Mouse (Mus musculus) embryo, embryonic 10.5 days (tissue): ENCODE data around the gene Lrrc7.

ENCODE experiments used
- DNase-seq: peaks from one replicate; pipeline ENCODE4 v3.0.0-alpha.2; 2015; ENCODE audit warnings: low spot score

Gene Lrrc7

DNA sequence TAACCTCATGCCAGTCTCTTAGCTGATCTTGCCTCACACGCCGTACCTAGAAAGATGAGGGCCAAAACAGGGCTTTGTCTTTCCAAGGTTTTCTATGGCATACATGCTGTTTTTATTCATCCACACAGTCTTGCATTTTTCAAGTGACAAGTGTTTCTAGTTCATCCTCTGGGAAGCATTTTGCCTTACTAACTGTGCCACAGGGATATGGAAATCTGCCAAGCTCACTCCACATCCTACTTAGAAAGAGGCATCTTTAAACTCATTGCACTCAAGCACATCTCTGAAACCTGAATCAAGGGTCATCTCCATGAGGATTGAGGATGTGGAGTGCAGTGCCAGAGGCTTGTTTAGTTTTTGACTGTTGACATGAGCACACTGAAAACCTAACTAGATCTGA lies 199.9 kb downstream of the Lrrc7 start:
- DNase-seq = no peak

DNA sequence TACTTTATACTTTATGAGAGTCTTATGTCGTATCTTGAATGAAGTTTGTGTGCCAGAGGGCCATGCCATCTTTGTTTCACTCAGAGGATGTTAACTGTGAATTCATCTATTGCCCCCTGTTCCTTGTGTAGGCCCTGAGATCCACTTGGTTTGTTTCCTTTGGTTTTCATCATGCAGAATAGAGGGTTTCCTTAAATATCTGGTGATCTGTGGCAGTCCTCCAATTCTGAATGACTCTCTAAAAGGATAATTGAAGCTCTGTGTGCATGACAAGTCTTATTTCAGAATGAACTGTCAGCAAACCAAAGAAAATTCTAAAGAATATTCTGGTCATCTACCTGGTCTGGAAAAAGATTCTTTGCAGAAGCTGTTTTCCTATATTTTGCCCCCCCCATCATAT lies 205.3 kb downstream of the Lrrc7 start:
- no peak for DNase-seq

DNA sequence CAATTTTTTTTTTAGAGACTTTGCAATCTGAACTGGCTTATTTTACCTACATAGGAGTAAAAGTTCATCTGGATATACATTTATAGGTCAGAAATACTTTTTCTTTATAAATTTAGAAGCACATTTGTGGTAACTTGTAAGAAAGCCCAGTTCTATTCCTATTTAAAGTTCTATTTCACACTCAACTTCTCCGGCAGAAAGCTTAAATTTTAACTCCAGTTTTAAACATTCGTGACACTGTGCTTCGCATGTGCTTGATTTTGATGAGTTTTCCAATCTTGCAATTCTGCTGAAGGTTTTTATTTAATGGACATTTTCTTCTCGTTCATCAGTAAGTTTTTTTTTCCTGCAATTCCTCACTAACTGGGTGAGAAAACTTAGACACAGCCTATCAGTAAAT lies 205.8 kb downstream of the Lrrc7 start:
- DNase-seq = no peak

DNA sequence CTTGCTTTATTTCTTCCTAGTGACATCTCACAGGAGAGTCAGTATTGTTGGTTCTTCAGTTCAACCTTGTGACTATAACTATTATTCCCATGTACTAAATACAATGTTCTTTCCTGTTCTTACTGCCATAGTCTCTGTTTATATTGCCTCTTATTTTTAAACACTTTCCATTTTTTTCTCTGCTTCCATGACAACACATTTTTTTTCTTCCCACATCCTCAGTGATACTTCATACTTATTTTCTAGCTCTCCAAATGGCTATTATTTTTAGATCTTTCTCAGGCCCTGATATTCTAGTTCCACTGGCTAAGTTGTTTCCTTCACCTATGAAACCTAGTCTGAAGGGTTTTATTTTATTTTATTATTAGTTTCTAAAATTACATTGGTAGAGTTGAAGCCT lies 221.2 kb downstream of the Lrrc7 start:
- no peak for DNase-seq

DNA sequence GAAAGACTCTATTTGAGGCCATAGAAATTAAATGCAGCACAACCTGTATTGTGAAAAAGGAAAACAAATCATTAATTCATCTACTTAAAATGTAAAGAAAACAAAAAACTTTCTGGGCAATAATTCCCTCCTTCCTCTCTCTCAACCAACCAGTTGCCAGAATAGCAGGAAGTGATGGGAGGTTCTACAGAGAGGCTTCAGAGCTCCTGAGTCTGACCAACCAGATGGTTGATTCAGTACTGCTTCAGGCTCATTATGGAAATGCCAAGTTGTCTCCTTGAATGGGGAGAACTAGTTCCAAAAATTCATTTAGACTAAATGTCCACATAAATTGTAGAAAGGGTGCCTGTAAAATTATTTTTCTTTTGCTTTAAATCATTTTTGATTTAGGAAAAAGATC lies 231.9 kb downstream of the Lrrc7 start:
- DNase-seq = no peak

DNA sequence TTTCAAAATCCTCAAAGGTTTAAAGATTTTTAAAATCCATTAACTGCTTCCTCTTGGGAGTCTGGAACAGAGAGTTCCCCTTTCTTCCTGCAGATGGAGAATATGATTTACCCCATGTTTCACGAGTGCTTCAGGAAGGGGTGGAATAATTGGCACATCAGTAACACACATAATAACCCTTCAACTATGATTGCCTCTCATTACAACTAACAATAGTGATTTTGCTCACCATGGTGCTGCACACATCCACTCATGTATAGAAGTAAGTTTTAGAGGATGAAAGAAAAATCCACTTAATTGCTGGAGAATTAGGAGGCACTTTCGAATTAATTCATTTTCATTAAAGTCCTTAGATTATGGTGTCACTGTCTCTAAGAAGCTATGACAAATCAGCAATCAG lies 251.6 kb downstream of the Lrrc7 start:
- no peak for DNase-seq

DNA sequence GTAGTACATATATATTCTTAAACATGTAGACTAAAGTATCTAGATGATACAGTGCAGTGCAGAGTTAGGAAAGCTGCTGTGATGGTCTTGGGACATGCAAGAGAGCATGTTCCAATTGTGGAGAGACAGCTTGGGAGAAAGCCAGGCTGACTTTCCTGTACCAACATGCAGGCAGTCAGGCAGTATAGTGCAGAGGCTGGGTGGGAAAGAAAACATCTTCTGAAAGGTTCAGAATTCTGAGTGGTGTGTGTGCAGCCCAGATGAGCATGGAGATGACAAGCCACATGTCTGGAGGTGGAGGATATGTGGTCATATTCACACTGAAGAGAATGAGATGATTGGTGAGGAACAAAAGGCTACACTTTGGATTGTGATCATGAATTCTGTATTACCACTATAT lies 254.6 kb downstream of the Lrrc7 start:
- DNase-seq = no peak

DNA sequence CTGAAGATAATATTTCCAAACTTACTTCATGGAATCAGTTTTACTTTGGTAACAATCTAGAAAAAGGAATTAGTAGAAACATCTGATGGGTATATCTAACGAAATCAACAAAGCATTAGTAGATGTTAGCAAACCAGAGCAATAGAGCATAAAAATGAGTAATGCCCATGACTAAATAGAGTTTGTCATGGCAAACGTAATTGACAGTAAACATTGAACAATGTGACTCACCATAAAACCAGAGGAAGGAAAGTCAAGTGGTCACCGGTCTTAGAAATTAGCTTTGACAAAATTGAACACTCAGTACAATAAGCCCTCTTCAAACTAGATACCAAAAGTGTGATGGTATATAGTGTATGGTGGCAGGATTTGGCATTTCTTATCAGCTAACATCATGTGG lies 263.3 kb downstream of the Lrrc7 start:
- DNase-seq = no peak

DNA sequence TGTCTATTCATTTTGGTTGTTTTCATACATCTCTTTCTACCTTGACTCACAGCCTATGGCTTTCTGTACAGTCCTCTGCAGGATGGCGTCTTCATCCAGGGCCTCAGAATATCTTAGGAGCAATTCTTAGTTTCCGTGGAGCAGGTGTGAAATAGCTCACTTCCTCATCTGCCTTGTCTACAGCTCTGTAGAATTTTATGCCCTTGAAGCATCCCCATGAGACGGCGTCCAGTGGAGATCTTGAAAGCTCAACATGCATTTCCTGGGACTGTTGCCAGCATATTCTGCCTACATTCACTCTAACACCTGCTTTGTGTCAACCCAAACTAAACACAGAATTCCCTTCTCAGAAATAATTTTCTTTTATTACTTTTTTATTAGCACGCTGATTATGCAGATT lies 267.0 kb downstream of the Lrrc7 start:
- no peak for DNase-seq

DNA sequence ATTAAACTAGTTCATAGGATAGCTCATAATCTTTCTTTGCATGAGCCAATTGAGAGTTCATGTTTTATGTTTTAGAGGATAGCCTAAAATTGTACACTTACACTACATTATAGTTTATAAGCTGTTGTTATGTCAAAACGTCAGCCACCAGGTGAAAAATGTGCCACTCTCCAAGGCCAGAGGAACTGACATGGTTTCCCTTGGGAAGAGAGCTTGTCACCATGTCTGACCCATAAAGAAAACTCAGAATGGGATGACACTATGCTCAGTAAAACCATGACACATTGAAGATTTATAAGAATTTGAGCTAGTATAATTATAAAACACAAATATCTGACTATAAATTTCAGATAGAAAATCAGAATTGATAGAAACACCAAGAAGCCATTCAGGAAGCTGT lies 277.6 kb downstream of the Lrrc7 start:
- DNase-seq = no peak

DNA sequence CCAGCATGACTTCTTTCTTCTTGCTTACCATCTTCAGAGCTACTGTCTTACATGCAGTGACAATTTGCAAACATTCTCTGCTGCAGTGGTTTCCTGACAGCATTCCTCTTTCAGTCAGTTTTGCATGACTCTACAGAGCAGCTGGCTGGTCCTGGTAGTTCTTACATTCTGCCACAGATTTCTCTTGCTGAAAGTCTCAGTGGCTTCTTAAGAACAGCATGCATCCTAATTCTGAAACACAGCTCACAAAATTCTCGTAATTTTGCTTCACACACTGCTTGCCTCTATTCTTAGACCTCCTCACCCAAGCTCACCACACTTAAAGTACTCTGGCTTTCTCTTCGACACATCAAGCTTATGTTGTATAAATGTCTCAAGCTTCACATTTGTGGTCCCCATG lies 283.4 kb downstream of the Lrrc7 start:
- no peak for DNase-seq

DNA sequence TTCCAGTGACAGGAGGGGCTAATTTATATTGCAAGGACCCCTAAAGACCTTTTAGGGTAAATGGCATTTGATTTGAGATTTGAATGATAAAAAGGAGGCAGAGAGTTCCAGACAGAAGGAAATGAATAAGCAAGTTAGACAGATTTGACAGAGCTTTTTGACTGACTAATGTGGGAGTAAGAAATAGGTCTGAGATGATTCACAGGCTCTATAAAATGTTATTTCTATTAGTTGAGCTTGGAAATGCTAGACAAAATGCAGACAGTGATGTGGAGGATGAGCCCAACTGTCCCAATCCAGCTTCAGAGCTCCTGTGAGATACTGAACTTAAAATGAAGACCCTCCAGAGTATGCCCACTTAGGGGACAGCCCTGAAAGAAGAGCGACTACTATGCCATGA lies 289.3 kb downstream of the Lrrc7 start:
- no peak for DNase-seq

DNA sequence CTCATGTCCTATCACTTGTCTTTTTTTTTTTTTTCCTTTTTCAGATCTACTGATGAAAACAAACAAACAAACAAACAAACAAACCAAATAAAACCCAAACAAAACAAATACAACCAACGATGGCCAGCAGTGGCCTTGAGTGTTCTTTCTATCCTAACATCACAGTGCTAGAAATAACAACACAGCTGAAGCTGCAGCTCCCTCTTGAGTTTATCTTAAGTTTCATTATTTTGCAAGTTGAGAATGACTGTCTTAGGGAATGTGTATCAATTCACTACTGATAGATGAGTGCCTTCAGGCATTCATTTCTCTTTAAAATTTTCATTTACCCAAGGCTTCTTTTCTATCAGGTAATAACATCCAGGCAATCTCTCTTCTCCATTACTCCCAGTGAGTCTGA lies 291.1 kb downstream of the Lrrc7 start:
- no peak for DNase-seq

DNA sequence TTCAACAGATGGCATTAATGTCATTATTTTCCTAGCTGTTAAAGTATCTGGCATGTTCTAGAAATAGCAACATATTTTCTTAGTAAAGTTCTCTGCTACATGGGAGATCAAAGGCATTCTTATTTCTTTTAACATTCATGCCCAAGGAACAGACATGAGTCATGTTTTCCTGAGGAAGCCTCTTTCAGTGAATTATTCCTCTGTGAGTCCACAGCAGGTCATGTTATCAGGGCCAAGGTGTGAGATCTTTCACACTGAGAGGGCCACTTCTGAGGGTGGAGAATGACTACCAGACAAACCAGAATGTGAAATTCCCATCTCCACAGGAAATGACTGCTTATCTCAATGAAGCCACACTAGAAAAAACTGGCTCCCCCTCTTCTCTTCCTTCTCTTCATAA lies 309.4 kb downstream of the Lrrc7 start:
- DNase-seq = no peak

DNA sequence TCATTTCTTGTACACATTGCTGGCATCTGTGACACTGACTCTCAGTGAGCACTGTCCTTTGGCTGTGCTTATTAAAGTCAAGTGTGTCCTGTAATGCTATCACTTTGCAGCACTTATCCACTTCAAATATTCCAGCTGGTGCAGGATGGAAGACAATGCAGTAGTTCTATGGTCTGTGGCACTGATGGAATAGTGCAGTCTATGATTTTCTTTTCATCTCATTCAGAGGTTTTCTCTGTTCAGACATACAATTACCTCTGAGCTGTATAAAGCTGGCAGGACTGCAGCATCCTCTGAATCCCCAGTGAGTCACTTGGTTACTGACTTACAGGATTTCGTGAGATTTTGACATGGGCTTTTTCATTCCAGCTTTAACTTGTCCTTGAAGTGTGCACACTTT lies 314.3 kb downstream of the Lrrc7 start:
- no peak for DNase-seq

DNA sequence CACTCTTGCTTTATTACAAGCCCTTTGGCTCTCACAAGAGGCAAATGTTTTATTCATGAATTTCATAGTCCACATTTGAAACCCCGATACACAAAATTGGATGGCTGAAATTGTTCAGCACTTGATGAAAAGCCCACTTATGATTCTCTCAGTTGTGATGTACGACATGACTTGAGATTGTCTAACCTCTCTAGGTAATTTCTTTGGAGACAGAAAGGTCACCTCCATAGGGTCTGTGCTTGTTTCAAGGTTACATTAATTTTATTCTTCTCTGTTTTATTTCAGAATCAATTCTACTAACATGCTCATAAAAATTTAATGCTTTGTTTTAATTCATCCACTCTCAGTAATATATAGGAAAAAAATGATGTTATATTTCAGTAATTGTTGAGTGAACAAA lies 351.4 kb downstream of the Lrrc7 start:
- no peak for DNase-seq

DNA sequence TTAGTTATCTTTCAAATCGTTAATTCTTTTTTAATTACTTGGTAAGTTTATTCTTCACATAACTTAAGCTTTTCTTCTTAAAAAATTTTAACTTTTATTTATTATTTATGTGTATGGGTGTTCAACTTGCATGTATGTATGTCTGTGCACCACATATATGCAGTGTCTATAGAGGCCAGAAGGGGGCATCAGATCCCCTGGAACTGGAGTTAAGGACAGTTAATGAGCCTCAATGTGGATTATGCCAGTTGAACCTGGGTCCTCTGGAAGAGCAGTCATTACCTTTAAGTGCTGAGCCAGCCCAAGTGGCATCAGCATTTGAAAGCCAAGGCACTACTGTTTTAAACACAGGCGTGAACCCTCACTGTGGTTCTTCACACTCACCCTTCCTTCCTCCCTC lies 352.0 kb downstream of the Lrrc7 start:
- DNase-seq = peak; percentile 76

DNA sequence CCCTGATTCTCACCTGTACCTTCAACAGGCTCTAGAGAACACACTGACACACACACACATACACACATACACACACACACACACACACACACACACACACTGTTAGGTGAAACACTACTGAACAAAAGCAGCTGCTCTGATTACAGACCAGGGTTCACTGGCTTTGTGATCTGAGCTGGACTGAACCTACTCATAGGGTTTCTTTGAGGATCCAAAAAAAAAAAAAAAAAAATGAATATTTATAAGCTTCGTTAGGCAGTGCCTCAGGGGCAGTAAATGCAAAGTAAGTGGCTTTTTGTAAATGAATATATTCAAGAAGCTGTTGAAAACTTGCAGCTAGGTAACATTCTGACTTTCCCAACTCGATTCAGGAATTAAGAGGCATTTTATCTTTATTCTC lies 354.2 kb downstream of the Lrrc7 start:
- no peak for DNase-seq

DNA sequence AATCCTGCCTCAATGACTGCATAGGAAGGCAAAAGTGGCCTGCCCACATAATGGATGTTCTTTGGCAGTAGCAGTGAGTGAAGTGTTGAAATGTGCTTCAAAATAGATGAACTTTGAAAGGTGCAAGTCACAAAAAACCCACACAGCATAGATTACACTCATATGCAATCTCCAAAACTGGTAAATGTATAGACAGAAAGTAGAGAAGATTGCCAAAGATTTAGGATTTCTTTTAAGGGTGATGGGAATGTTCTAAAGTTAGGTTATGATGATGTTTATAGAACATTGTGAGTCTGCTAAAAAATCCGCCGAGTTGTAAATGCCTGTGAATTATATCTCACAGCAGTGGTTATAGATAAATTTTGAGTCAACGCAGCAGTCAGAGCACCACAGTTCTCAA lies 359.2 kb downstream of the Lrrc7 start:
- no peak for DNase-seq

DNA sequence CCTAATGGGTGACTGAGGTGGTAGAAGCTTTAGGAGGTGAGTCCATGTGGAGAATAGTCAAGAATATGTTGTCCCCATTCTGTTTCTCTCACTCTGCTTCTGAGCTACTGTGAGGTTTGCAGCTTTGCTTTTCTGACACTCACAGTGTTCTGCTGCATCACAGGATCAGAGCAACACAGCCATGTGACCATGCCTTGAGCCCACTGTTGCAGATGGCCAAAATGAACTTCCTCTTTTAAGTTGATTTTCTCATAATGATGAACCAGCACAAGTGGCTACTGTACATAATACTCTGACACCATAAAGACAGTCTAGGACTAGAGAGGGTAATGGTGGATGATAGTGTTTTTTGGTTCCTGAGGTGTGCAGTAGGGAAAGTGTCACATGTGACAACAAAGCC lies 366.6 kb downstream of the Lrrc7 start:
- DNase-seq = no peak

DNA sequence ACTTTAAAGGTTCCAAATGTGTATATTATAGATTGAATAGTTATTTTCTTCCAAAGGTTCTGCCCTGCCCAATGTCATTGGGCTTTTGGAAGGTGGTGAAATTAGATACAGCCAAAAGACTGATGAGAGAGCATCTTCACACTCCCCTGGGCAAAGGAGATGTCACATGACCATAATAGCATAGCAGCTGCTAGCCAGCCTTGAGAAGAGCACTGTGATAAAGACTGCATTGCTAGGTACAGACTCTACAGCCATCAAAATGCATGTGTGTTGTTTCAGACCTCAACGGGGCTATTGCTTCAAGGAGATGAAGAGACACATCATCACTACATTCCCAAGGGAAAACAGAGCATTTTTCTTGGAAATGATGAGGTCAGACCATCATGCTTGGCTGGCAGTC lies 368.8 kb downstream of the Lrrc7 start:
- no peak for DNase-seq

DNA sequence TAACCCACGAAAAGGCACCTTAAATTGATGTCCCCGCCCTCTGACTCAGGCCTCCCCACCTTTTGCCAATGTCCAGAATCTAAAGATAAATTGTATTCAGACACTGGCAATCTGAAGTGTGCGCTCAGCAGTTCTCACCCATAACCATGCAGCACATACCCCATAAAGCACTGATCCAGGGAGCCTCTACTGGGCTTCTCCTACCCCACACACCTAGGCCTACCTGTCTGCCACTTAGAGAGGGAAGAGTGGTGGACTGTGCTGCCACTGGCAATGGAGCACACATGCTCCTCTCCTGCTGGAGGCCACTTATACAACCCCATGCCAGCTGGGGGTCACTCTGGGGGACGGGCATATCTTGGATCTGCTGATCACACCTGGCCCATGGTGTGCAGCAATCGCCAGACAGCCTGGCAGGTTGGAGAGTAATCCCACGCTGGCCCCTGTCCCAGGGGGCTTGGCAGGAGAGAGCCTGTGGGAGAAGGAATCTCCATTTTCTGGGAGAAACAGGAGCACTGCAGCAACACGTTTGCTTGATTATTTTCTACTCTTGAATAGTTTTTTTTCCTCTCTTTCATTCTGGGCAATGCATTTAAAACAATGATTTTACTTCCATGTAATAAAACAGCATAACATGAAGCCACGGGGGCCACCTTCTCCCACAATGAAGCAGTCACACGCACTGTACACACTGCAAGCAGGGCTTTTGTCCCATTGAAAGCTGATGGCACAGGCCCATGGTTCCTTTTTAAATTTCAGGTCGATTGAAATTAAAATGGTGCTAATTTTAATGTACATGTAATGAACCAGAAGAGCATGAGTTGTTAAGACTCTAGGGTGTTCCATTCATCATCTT lies 386.9 kb downstream of the Lrrc7 start:
- DNase-seq = no peak

DNA sequence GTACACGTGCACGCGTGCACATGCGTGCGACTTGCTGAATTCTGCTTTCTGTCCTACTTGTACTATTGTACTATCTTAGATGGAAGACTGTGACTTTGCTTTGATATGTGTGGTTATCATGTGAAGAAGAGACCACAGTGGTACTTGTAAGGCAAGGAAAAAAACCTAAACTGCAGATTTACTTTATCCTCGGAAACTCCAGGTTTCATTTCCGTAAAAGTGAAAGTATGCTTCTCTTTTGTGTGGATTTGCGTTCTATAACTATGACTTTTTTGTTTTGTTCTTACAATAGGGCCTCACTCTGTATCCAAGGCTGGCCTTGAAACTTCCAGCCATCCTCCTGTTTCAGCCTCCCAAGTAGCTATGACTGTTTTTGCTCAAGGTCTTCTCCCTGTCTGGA lies 392.8 kb downstream of the Lrrc7 start:
- DNase-seq = no peak

DNA sequence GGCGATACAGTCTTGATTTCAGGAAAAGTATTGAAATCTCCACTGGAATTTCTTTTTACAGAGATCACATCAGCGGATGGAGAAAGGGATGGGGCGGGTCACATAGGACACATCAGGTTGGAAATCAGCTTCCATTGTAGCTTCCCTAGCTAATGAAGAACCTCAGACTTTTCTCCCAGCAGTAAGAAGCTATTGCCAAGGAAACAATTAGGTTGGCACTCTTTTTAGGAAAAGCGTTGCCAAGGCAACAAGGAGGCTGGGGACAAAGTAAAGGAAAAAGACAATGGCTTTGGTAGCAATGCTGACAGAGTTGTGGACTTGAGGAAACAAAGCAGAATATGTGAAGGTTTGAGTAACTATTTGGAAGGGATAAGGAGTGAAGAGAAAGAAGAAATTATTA lies 393.6 kb downstream of the Lrrc7 start:
- peak; percentile 59 for DNase-seq

DNA sequence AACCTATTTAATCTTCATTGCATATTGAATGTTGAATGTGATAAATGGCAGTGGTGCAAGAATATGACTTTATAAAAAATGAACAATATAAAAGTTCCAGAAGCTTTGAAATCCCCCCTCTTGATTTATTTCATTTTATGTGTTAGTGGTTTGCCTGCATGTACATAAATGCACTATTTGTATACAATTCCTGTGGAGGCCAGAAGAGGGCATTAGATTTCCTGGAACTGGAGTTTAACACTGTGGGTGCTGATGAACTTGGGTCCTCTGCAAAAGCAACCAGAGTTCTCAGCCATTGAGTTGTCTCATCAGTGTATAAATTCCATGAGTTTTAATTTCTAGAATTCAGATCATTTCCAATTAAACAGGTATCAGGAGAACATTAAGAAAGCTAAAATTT lies 397.0 kb downstream of the Lrrc7 start:
- DNase-seq = peak; percentile 30
